Mouse (Mus musculus) liver (tissue): ENCODE results near the gene Kdm8.

Experiments used
- DNase-seq: peaks from one replicate; pipeline ENCODE4 v3.0.0-alpha.2; 2020; ENCODE audit warnings: mixed read lengths

The Kdm8 gene

GRCm38 (mm10) chr7:125469937-125470336 is 25.5 kb downstream of the Kdm8 start:
- peak; percentile 85 for DNase-seq

- no peak for DNase-seq
Observed at GRCm38 (mm10) chr7:125470901-125471300, 26.4 kb downstream of the Kdm8 start.

- peak; percentile 90 for DNase-seq
Observed at GRCm38 (mm10) chr7:125471991-125472741, 27.7 kb downstream of the Kdm8 start.

GRCm38 (mm10) chr7:125474535-125474934 is 30.1 kb downstream of the Kdm8 start:
- no peak for DNase-seq

- DNase-seq = no peak
Observed at GRCm38 (mm10) chr7:125475601-125476251, 31.2 kb downstream of the Kdm8 start.

- peak; percentile 51 for DNase-seq
Observed at GRCm38 (mm10) chr7:125478391-125478984, 34.0 kb downstream of the Kdm8 start.

- DNase-seq = peak; percentile 54
Observed at GRCm38 (mm10) chr7:125480518-125480917, 36.0 kb downstream of the Kdm8 start.

GRCm38 (mm10) chr7:125482339-125482738 is 37.9 kb downstream of the Kdm8 start:
- no peak for DNase-seq

GRCm38 (mm10) chr7:125482886-125483285 is 38.4 kb downstream of the Kdm8 start:
- no peak for DNase-seq

- DNase-seq = no peak
Observed at GRCm38 (mm10) chr7:125484791-125485190, 40.3 kb downstream of the Kdm8 start.

GRCm38 (mm10) chr7:125486121-125486630 is 41.7 kb downstream of the Kdm8 start:
- DNase-seq = no peak

GRCm38 (mm10) chr7:125487126-125487525 is 42.6 kb downstream of the Kdm8 start:
- peak; percentile 87 for DNase-seq

- no peak for DNase-seq
Observed at GRCm38 (mm10) chr7:125488706-125489105, 44.2 kb downstream of the Kdm8 start.

GRCm38 (mm10) chr7:125489636-125490035 is 45.2 kb downstream of the Kdm8 start:
- no peak for DNase-seq

- DNase-seq = peak; percentile 97
Observed at GRCm38 (mm10) chr7:125490947-125491735, 46.7 kb downstream of the Kdm8 start, which contains the start of gene Nsmce1. Gene Nsmce1, minus strand, starts transcription at chr7:125491596.

- DNase-seq = no peak
Observed at GRCm38 (mm10) chr7:125491760-125492159, 47.3 kb downstream of the Kdm8 start.

- DNase-seq = no peak
Observed at GRCm38 (mm10) chr7:125492551-125492950, 48.1 kb downstream of the Kdm8 start.

- no peak for DNase-seq
Observed at GRCm38 (mm10) chr7:125495864-125496440, 51.5 kb downstream of the Kdm8 start.

- DNase-seq = peak; percentile 53
Observed at GRCm38 (mm10) chr7:125499927-125500868, 55.7 kb downstream of the Kdm8 start.

GRCm38 (mm10) chr7:125500879-125501278 is 56.4 kb downstream of the Kdm8 start:
- DNase-seq = no peak
